Mouse (Mus musculus): ENCODE results near the gene Mlst8. TPM values are rescaled to one million over a fixed set of nuclear protein-coding genes. Genes with fewer than 3 reads are reported as not detected.
A peak's percentile ranks its signal among the peaks of the same experiment; 100 is the strongest.

Gene Mlst8
- total and polyA plus RNA-seq, 3 experiments = 10.0 to 24.7 (median 14.0) TPM

GRCm38 (mm10) chr17:24527315-24527714 is 48.4 kb upstream of the Mlst8 start:
- dilution Hi-C loops (cut with MboI; ENCODE audit: extremely low pct_ligation_motif_present, extremely low pct_unique_long_range_greater_than_20kb, low sequenced_read_pairs) = no loop called here
- peak overlapping the region; percentile 88 for H3K9ac ChIP-seq (ENCODE audit: insufficient read depth, low read depth)
- no peak for DNase-seq (ENCODE audit: extremely low read depth)
- H3K4me2 ChIP-seq (ENCODE audit: insufficient read depth, low read depth, poor library complexity, severe bottlenecking) = peak overlapping the region; percentile 89
- H3K4me1 ChIP-seq (ENCODE audit: control insufficient read depth in 1 of 2, insufficient read depth in 2 of 2) = peaks cover 27 to 49% of the 10 kb centered on the region in 2 experiments
- H3K36me3 ChIP-seq (replicated peaks in 1 of 2; ENCODE audit: control insufficient read depth in 1 of 2, insufficient read depth in 1 of 2, low read length in 1 of 2) = peaks cover 24 to 59% of the 10 kb centered on the region in 2 experiments
- no peak for TF ChIP-seq PAX5 (IDR thresholded peaks at IDR 0.05; ENCODE audit: low read length)
- TF ChIP-seq NRF1 (IDR thresholded peaks at IDR 0.05; ENCODE audit: low read depth, low read length) = 0 out of 2 replicates have a peak, but pooled peaks have one; percentile 5
- peak overlapping the region; percentile 14; the same call in 1 of the 2 replicates for H3K27ac ChIP-seq (ENCODE audit: insufficient read depth, low read depth)
- peaks cover 63% of the 10 kb centered on the region for H3K79me2 ChIP-seq (replicated peaks; ENCODE audit: control insufficient read depth, extremely low read depth, insufficient read depth, poor library complexity, severe bottlenecking)
- H3K27me3 ChIP-seq (replicated peaks) = no peaks in the 10 kb centered on the region
- H3K9me3 ChIP-seq (replicated peaks; ENCODE audit: low read length) = no peaks in the 10 kb centered on the region
- peak overlapping the region; percentile 65 to 97 (median 95) for H3K4me3 ChIP-seq (replicated peaks in 1 of 3; ENCODE audit: low read depth in 2 of 3, low read length in 2 of 3, poor library complexity in 1 of 3)
- in situ Hi-C loops (cut with MboI; ENCODE audit: low pct_ligation_motif_present, low pct_unique_long_range_greater_than_20kb, low sequenced_read_pairs) = no loop called here

GRCm38 (mm10) chr17:24524734-24525133 is 45.9 kb upstream of the Mlst8 start:
- in situ Hi-C loops (cut with MboI; ENCODE audit: low pct_ligation_motif_present, low pct_unique_long_range_greater_than_20kb, low sequenced_read_pairs) (no loop called here), dilution Hi-C loops (cut with MboI; ENCODE audit: extremely low pct_ligation_motif_present, extremely low pct_unique_long_range_greater_than_20kb, low sequenced_read_pairs) (no loop called here)
- H3K27ac ChIP-seq (ENCODE audit: insufficient read depth, low read depth) = no peak overlapping the region
- no peak overlapping the region for H3K9ac ChIP-seq (ENCODE audit: insufficient read depth, low read depth)
- no peaks in the 10 kb centered on the region for H3K27me3 ChIP-seq (replicated peaks)
- no peak for DNase-seq (ENCODE audit: extremely low read depth)
- no peak overlapping the region for H3K4me2 ChIP-seq (ENCODE audit: insufficient read depth, low read depth, poor library complexity, severe bottlenecking)
- no peak overlapping the region for H3K4me3 ChIP-seq (replicated peaks in 1 of 3; ENCODE audit: low read depth in 2 of 3, low read length in 2 of 3, poor library complexity in 1 of 3)
- TF ChIP-seq GABPA (IDR thresholded peaks at IDR 0.05; ENCODE audit: insufficient replicate concordance, low read depth, low read length) (no peak), SIN3A (IDR thresholded peaks at IDR 0.05; ENCODE audit: low read length) (no peak), MYC (IDR thresholded peaks at IDR 0.05; ENCODE audit: low read depth, low read length) (no peak), ZKSCAN1 (IDR thresholded peaks at IDR 0.05; ENCODE audit: borderline replicate concordance, low read depth, low read length) (no peak), CHD1 (IDR thresholded peaks at IDR 0.05; ENCODE audit: low read depth, low read length) (no peak), USF1 (IDR thresholded peaks at IDR 0.05; ENCODE audit: low read depth, low read length) (no peak), POLR2AphosphoS2 (IDR thresholded peaks at IDR 0.05; ENCODE audit: low read depth, low read length) (no peak), IRF4 (IDR thresholded peaks at IDR 0.05; ENCODE audit: low read depth, low read length) (no peak), JUN (IDR thresholded peaks at IDR 0.05; ENCODE audit: insufficient read depth, low read depth, low read length) (no peak), ELF1 (IDR thresholded peaks at IDR 0.05; ENCODE audit: low read depth, low read length) (no peak), ETS1 (conservative IDR thresholded peaks at IDR 0.05; ENCODE audit: low read depth, low read length) (no peak), TCF12 (IDR thresholded peaks at IDR 0.05; ENCODE audit: low read depth, low read length) (no peak), MAX (IDR thresholded peaks at IDR 0.05; ENCODE audit: low read length) (no peak), MEF2A (IDR thresholded peaks at IDR 0.05; ENCODE audit: borderline replicate concordance, low read depth, low read length) (no peak), BHLHE40 (IDR thresholded peaks at IDR 0.05; ENCODE audit: low read depth, low read length) (no peak), RCOR1 (conservative IDR thresholded peaks at IDR 0.05; ENCODE audit: low read depth, low read length) (no peak), ZNF384 (IDR thresholded peaks at IDR 0.05; ENCODE audit: low read depth, low read length) (no peak)
- H3K9me3 ChIP-seq (replicated peaks; ENCODE audit: low read length) = no peaks in the 10 kb centered on the region
- H3K36me3 ChIP-seq (replicated peaks in 1 of 2; ENCODE audit: control insufficient read depth in 1 of 2, insufficient read depth in 1 of 2, low read length in 1 of 2) = peaks cover 23 to 66% of the 10 kb centered on the region in 2 experiments
- peaks cover 77% of the 10 kb centered on the region for H3K79me2 ChIP-seq (replicated peaks; ENCODE audit: control insufficient read depth, extremely low read depth, insufficient read depth, poor library complexity, severe bottlenecking)
- peaks cover 5 to 28% of the 10 kb centered on the region in 2 experiments for H3K4me1 ChIP-seq (ENCODE audit: control insufficient read depth in 1 of 2, insufficient read depth in 2 of 2)

Measured in CH12.LX (cell line).